Mouse (Mus musculus): ENCODE results near the gene Ift80. TPM values are rescaled to one million over a fixed set of nuclear protein-coding genes. Genes with fewer than 3 reads are reported as not detected.

Gene Ift80
- polyA plus RNA-seq (2014; fragmentation: Illumina TruSeq; extraction: RNeasy Lipid Tissue Mini Kit (QIAGEN cat#74804); ENCODE audit: low read depth, low replicate concordance) = 137 TPM

DNA sequence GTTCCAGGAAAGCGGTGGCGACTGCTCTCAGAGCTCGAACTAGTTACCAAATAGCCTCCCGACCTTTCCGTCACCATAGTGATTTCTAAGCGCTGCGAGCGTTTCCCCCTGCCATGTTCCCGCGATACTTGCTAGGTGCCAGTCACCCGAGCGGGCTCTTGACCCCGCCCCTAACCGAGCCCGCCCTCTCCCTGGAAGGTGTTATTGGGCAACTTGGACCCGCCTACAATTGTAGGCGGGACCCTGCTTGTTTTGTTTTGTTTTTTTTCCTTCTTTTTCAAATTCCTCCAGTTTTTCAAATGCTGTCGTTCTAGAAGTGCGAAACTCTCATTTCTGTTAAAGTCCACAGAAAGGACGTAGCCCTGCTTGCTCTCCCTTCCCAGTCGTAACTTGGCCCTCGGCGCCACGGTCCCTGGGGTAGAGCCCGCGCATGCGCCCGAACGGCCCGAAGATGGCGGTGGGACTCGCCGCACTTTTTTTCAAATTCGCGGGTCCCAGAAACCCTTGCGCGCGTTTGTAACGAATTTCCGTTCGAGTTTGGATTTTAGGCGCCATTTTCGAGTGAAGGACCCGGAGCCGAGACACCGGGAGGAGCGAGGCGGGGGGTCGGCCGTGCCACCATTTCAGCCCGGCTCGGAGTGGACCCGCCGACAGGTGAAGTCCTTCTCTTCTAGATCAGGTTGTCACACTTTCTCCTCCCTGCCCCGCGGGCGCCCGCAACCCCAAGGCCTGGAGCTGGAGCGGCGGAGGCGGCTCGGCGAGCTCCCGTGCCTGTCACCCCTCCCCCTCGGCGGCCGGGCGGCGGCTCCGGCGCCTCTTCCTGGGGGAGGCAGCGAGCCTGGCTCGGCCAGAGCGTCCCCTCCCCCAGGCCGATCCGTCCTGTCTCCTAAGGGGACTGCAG, at the start of gene Ift80, which contains the start of gene Smc4:
Gene Ift80 (minus strand): TSS at position 134 of the 901 bp plus-strand sequence.
Gene Smc4 (plus strand): TSS at position 302 of the 901 bp plus-strand sequence.

DNA sequence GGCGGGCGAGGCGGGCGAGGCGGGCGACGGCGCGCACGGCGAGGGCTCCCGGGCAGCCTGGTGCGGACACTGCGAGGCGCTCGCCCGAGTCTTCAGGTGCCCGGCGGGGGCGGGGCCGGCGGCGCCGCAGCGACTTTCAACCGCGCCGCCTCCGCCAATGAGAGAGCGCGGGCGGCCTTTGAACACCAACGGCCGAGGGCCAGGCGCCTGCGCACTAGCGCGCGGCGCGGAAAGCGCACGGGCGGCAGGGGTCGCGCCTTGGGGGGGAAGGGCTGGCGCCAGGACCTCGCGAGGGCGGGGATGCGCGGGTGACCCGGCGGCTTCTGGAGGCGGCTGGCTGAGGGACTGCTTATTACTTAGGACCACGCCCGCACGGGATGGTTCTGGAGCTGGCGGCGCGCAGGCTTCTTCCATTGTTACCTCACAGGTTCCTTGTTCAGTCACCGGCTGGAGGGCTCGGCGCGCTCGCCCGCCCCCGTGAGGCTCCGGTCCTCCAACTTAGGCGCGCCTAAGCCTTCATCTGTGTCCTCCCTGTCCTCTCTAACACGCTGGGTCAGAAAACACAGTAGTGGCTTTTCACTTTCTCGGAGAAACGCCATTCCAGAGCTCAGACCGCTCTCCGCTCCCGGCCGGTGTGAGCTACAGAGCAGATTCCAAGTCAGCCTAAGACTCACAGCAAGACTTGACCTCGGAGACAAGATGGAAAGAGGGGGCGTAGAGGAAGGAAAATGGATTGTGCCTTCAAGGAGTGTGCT, 40.5 kb upstream of the Ift80 start, which contains the start of gene Trim59:
Gene Trim59 (minus strand): TSS at position 111 of the 755 bp plus-strand sequence.

DNA sequence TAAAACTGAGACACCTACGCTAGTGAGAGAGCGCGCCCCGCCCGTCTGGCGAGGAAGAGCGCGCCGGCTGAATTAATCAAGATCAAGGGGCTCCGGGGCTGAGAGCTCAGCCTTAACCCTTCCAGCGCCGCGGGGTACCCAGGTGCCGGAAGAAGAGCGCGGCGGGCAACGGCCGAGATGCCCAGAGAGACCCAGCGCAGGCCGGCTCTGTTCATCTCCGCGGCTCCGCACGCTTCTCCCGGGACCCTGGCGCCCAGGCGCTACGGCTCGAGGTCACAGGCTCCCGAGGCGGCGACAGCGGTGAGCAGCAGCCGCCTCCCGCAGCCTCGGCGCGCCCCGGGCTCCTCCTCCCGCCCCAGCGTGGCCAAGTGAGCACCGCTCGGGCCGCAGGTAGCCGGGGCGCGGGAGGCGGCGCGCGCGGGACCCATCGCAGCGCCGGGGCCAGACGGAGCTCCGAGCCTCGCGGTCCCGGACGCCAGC, 135.1 kb downstream of the Ift80 start, which contains the start of gene 1110032F04Rik:
Gene 1110032F04Rik (plus strand): TSS at position 376 of the 480 bp plus-strand sequence.

Other genes with a start within 250 kb of the Ift80 start
- 0.10 TPM for gene 1110032F04Rik, start 135.0 kb downstream of the Ift80 start, polyA plus RNA-seq (2014; fragmentation: Illumina TruSeq; extraction: RNeasy Lipid Tissue Mini Kit (QIAGEN cat#74804); ENCODE audit: low read depth, low replicate concordance)
- gene Smc4, start 168 bp upstream of the Ift80 start, polyA plus RNA-seq (2014; fragmentation: Illumina TruSeq; extraction: RNeasy Lipid Tissue Mini Kit (QIAGEN cat#74804); ENCODE audit: low read depth, low replicate concordance) = 792 TPM
- gene Trim59, start 40.2 kb upstream of the Ift80 start, polyA plus RNA-seq (2014; fragmentation: Illumina TruSeq; extraction: RNeasy Lipid Tissue Mini Kit (QIAGEN cat#74804); ENCODE audit: low read depth, low replicate concordance) = 161 TPM
- gene Kpna4, start 122.5 kb upstream of the Ift80 start, polyA plus RNA-seq (2014; fragmentation: Illumina TruSeq; extraction: RNeasy Lipid Tissue Mini Kit (QIAGEN cat#74804); ENCODE audit: low read depth, low replicate concordance) = 240 TPM
- gene Arl14, start 217.8 kb upstream of the Ift80 start, polyA plus RNA-seq (2014; fragmentation: Illumina TruSeq; extraction: RNeasy Lipid Tissue Mini Kit (QIAGEN cat#74804); ENCODE audit: low read depth, low replicate concordance) = 0.24 TPM

Measured in testis, adult 10 weeks (tissue).